Mouse (Mus musculus): ENCODE measurements around the gene Arhgap11a.

Arhgap11a gene

GRCm38 (mm10) chr2:113822367-113822766 is 26.1 kb downstream of the Arhgap11a start:
- in situ Hi-C loops (cut with MboI; ENCODE audit: unreplicated experiment in 2 of 2), result loop anchor here in 1 of 2 experiments (5.0 to 25.0 kb wide), 2 partner anchors 325 to 1035 kb away; no protein-coding TSS in a partner anchor

- in situ Hi-C loops (cut with MboI; ENCODE audit: unreplicated experiment in 2 of 2), result loop anchor here in 1 of 2 experiments (5.0 to 25.0 kb wide), 2 partner anchors 324 to 1034 kb away; no protein-coding TSS in a partner anchor
Measured at GRCm38 (mm10) chr2:113821176-113821734, 27.2 kb downstream of the Arhgap11a start.

- in situ Hi-C loops (cut with MboI; ENCODE audit: unreplicated experiment in 2 of 2), result loop anchor here in 1 of 2 experiments (5.0 to 25.0 kb wide), 2 partner anchors 323 to 1033 kb away; no protein-coding TSS in a partner anchor
Measured at GRCm38 (mm10) chr2:113820117-113820516, 28.3 kb downstream of the Arhgap11a start.

GRCm38 (mm10) chr2:113817681-113818606 is 30.5 kb downstream of the Arhgap11a start:
- in situ Hi-C loops (cut with MboI; ENCODE audit: unreplicated experiment in 2 of 2), result loop anchor here in 1 of 2 experiments (25.0 kb wide), 1 partner anchor 1031 kb away; no protein-coding TSS in a partner anchor

GRCm38 (mm10) chr2:113807640-113808039 is 40.8 kb downstream of the Arhgap11a start:
- in situ Hi-C loops (cut with MboI; ENCODE audit: unreplicated experiment in 2 of 2), result loop anchor here in 1 of 2 experiments (25.0 kb wide), 1 partner anchor 1020 kb away; no protein-coding TSS in a partner anchor

GRCm38 (mm10) chr2:113806851-113807577 is 41.4 kb downstream of the Arhgap11a start:
- in situ Hi-C loops (cut with MboI; ENCODE audit: unreplicated experiment in 2 of 2), result loop anchor here in 1 of 2 experiments (25.0 kb wide), 1 partner anchor 1020 kb away; no protein-coding TSS in a partner anchor

- in situ Hi-C loops (cut with MboI; ENCODE audit: unreplicated experiment in 2 of 2), result loop anchor here in 1 of 2 experiments (25.0 kb wide), 1 partner anchor 1018 kb away; no protein-coding TSS in a partner anchor
Measured at GRCm38 (mm10) chr2:113805765-113806164, 42.7 kb downstream of the Arhgap11a start.

GRCm38 (mm10) chr2:113803753-113804152 is 44.7 kb downstream of the Arhgap11a start:
- in situ Hi-C loops (cut with MboI; ENCODE audit: unreplicated experiment in 2 of 2), result loop anchor here in 1 of 2 experiments (25.0 kb wide), 1 partner anchor 1016 kb away; no protein-coding TSS in a partner anchor

- in situ Hi-C loops (cut with MboI; ENCODE audit: unreplicated experiment in 2 of 2), result loop anchor here in 1 of 2 experiments (25.0 kb wide), 1 partner anchor 1014 kb away; no protein-coding TSS in a partner anchor
Measured at GRCm38 (mm10) chr2:113800846-113801245, 47.6 kb downstream of the Arhgap11a start.

GRCm38 (mm10) chr2:113798605-113799004 is 49.9 kb downstream of the Arhgap11a start:
- in situ Hi-C loops (cut with MboI; ENCODE audit: unreplicated experiment in 2 of 2), result no loop called here

GRCm38 (mm10) chr2:113795186-113795585 is 53.3 kb downstream of the Arhgap11a start:
- in situ Hi-C loops (cut with MboI; ENCODE audit: unreplicated experiment in 2 of 2), result no loop called here

GRCm38 (mm10) chr2:113793521-113793920 is 54.9 kb downstream of the Arhgap11a start:
- in situ Hi-C loops (cut with MboI; ENCODE audit: unreplicated experiment in 2 of 2), result no loop called here

GRCm38 (mm10) chr2:113788821-113789387 is 59.6 kb downstream of the Arhgap11a start:
- in situ Hi-C loops (cut with MboI; ENCODE audit: unreplicated experiment in 2 of 2), result no loop called here

GRCm38 (mm10) chr2:113787882-113788281 is 60.6 kb downstream of the Arhgap11a start:
- in situ Hi-C loops (cut with MboI; ENCODE audit: unreplicated experiment in 2 of 2), result no loop called here

- in situ Hi-C loops (cut with MboI; ENCODE audit: unreplicated experiment in 2 of 2), result no loop called here
Measured at GRCm38 (mm10) chr2:113784851-113785250, 63.6 kb downstream of the Arhgap11a start.

GRCm38 (mm10) chr2:113781521-113781920 is 66.9 kb downstream of the Arhgap11a start:
- in situ Hi-C loops (cut with MboI; ENCODE audit: unreplicated experiment in 2 of 2), result no loop called here
